Mouse (Mus musculus): ENCODE measurements around the gene Thoc3.

DNA sequence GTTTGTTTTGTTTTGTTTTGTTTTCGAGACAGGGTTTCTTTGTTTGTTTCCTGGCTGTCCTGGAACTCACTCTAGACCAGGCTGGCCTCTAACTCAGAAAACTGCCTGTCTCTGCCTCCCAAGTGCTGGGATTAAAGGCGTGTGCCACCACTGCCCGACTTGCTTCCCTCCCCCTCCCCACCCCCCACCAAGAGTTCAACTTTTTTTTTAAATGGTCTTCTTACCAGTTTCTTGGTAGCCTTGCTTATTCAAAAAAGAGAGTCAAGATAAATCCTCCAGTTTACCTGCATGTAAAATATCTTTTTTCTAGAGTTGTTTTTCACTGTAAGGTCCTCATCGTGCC lies 334 bp upstream of the Thoc3 start:
- no peak for TF ChIP-seq POLR2A (IDR thresholded peaks at IDR 0.05; ENCODE audit: extremely low read depth, insufficient read depth, low read length)
- TF ChIP-seq CTCF (IDR thresholded peaks at IDR 0.05; ENCODE audit: low read depth, low read length), result no peak
